Mouse (Mus musculus) forebrain, embryonic 10.5 days (tissue): ENCODE measurements at regions not wholly inside any gene's neighbourhood (a gene's known extent, or its start where the extent isn't known, plus 50 kb on each side); places are given as distances from the start of the nearest gene placed in this dataset.

Experiments
- DNase-seq: peaks from one replicate; pipeline ENCODE4 v3.0.0-alpha.2; 2017; ENCODE audit warnings: low spot score; ENCODE audit errors: extremely low spot score
- H3K27ac ChIP-seq: fragments of 300-500 bp; sonication (generic); 2 replicates; pipeline ENCODE4 v1.5.1; 2016; ENCODE audit warnings: mild to moderate bottlenecking
- H3K27me3 ChIP-seq: fragments of 300-500 bp; sonication (generic); 2 replicates; pipeline ENCODE4 v1.6.1; 2016; ENCODE audit warnings: mild to moderate bottlenecking; ENCODE audit not compliant: poor library complexity, severe bottlenecking
- H3K36me3 ChIP-seq: fragments of 300-500 bp; sonication (generic); replicated peaks from 2 replicates; pipeline ENCODE4 v1.6.1; 2016; ENCODE audit warnings: mild to moderate bottlenecking, moderate library complexity
- H3K4me1 ChIP-seq: fragments of 300-500 bp; sonication (generic); 2 replicates; pipeline ENCODE4 v1.6.1; 2016
- H3K4me3 ChIP-seq: fragments of 300-500 bp; sonication (generic); 2 replicates; pipeline ENCODE4 v1.5.1; 2016; ENCODE audit warnings: mild to moderate bottlenecking, moderate library complexity
- H3K9me3 ChIP-seq: fragments of 300-500 bp; sonication (generic); 2 replicates; pipeline ENCODE4 v1.6.1; 2016; ENCODE audit warnings: mild to moderate bottlenecking, moderate library complexity
- WGBS: fragments of 180-500 bp; shearing (Covaris S2); methylation state at CpG from one replicate; pipeline ENCODE4 v1.1.7; 2016; 5-methylcytosine and 5-hydroxymethylcytosine counted together

GRCm38 (mm10) chr1:164684437-164684836 is 112.0 kb upstream of the Dpt start:
- H3K27ac ChIP-seq = no peak overlapping the region
- no peaks in the 10 kb centered on the region for H3K9me3 ChIP-seq
- H3K4me1 ChIP-seq = no peaks in the 10 kb centered on the region
- no peak overlapping the region for H3K4me3 ChIP-seq
- WGBS = 73% methylated on average over 2 of the region's 2 CpGs
- H3K36me3 ChIP-seq = no peaks in the 10 kb centered on the region
- H3K27me3 ChIP-seq = no peaks in the 10 kb centered on the region
- no peak for DNase-seq

GRCm38 (mm10) chr1:164683788-164684187 is 112.7 kb upstream of the Dpt start:
- Histone ChIP-seq H3K4me3 (no peak overlapping the region), H3K9me3 (no peaks in the 10 kb centered on the region), H3K27ac (no peak overlapping the region), H3K36me3 (no peaks in the 10 kb centered on the region), H3K27me3 (no peaks in the 10 kb centered on the region), H3K4me1 (no peaks in the 10 kb centered on the region)
- DNase-seq = no peak
- WGBS = 95% methylated on average over 3 of the region's 3 CpGs

- H3K27ac ChIP-seq = no peak overlapping the region
- H3K4me3 ChIP-seq = no peak overlapping the region
- H3K4me1 ChIP-seq = no peaks in the 10 kb centered on the region
- no peak for DNase-seq
- no peaks in the 10 kb centered on the region for H3K36me3 ChIP-seq
- WGBS = 91% methylated on average over 5 of the region's 5 CpGs
- no peaks in the 10 kb centered on the region for H3K27me3 ChIP-seq
- no peaks in the 10 kb centered on the region for H3K9me3 ChIP-seq
These were observed 113.4 kb upstream of the Dpt start for GRCm38 (mm10) chr1:164682867-164683599.

GRCm38 (mm10) chr1:164682426-164682825 is 114.0 kb upstream of the Dpt start:
- Histone ChIP-seq H3K27ac (no peak overlapping the region), H3K27me3 (no peaks in the 10 kb centered on the region), H3K4me1 (no peaks in the 10 kb centered on the region), H3K9me3 (no peaks in the 10 kb centered on the region), H3K4me3 (no peak overlapping the region), H3K36me3 (no peaks in the 10 kb centered on the region)
- no peak for DNase-seq
- 91% methylated on average over 6 of the region's 6 CpGs for WGBS

GRCm38 (mm10) chr1:164681582-164681981 is 114.9 kb upstream of the Dpt start:
- H3K4me1 ChIP-seq = no peaks in the 10 kb centered on the region
- H3K4me3 ChIP-seq = no peak overlapping the region
- H3K27ac ChIP-seq = no peak overlapping the region
- no peaks in the 10 kb centered on the region for H3K27me3 ChIP-seq
- DNase-seq = no peak
- H3K36me3 ChIP-seq = no peaks in the 10 kb centered on the region
- no peaks in the 10 kb centered on the region for H3K9me3 ChIP-seq
- WGBS = 84% methylated on average over 5 of the region's 5 CpGs

GRCm38 (mm10) chr1:164678303-164678702 is 118.1 kb upstream of the Dpt start:
- Histone ChIP-seq H3K4me3 (no peak overlapping the region), H3K36me3 (no peaks in the 10 kb centered on the region), H3K27ac (no peak overlapping the region), H3K27me3 (no peaks in the 10 kb centered on the region), H3K9me3 (no peaks in the 10 kb centered on the region), H3K4me1 (no peaks in the 10 kb centered on the region)
- 71% methylated on average over 3 of the region's 3 CpGs for WGBS
- DNase-seq = no peak

GRCm38 (mm10) chr1:164652244-164652643 is 144.2 kb upstream of the Dpt start:
- DNase-seq = no peak
- WGBS = 94% methylated on average over 1 of the region's 1 CpGs

GRCm38 (mm10) chr1:164637901-164638462 is 158.5 kb upstream of the Dpt start:
- Histone ChIP-seq H3K4me3 (no peak overlapping the region), H3K36me3 (no peaks in the 10 kb centered on the region), H3K27ac (no peak overlapping the region), H3K9me3 (no peaks in the 10 kb centered on the region), H3K4me1 (no peaks in the 10 kb centered on the region), H3K27me3 (no peaks in the 10 kb centered on the region)
- DNase-seq = no peak
- WGBS = 90% methylated on average over 7 of the region's 7 CpGs

More at GRCm38 (mm10) chr1:164652244-164652643, 144.2 kb upstream of the Dpt start:
- Histone ChIP-seq H3K9me3 (no peaks in the 10 kb centered on the region), H3K36me3 (no peaks in the 10 kb centered on the region), H3K4me1 (no peaks in the 10 kb centered on the region), H3K27ac (no peak overlapping the region), H3K27me3 (no peaks in the 10 kb centered on the region), H3K4me3 (no peak overlapping the region)

- Histone ChIP-seq H3K4me1 (no peaks in the 10 kb centered on the region), H3K27ac (no peak overlapping the region), H3K36me3 (no peaks in the 10 kb centered on the region), H3K9me3 (no peaks in the 10 kb centered on the region), H3K27me3 (no peaks in the 10 kb centered on the region), H3K4me3 (no peak overlapping the region)
- WGBS = 90% methylated on average over 6 of the region's 6 CpGs
- DNase-seq = no peak
These were observed 164.8 kb upstream of the Dpt start for GRCm38 (mm10) chr1:164631679-164632078.

GRCm38 (mm10) chr1:164628840-164629239 is 167.6 kb upstream of the Dpt start:
- no peaks in the 10 kb centered on the region for H3K9me3 ChIP-seq
- no peak overlapping the region for H3K4me3 ChIP-seq
- WGBS = 93% methylated on average over 8 of the region's 8 CpGs
- no peak for DNase-seq
- H3K27ac ChIP-seq = no peak overlapping the region
- no peaks in the 10 kb centered on the region for H3K36me3 ChIP-seq
- H3K27me3 ChIP-seq = no peaks in the 10 kb centered on the region
- no peaks in the 10 kb centered on the region for H3K4me1 ChIP-seq

- 95% methylated on average over 4 of the region's 4 CpGs for WGBS
- H3K27ac ChIP-seq = no peak overlapping the region
- H3K27me3 ChIP-seq = no peaks in the 10 kb centered on the region
- no peak overlapping the region for H3K4me3 ChIP-seq
- H3K4me1 ChIP-seq = no peaks in the 10 kb centered on the region
- DNase-seq = no peak
- H3K36me3 ChIP-seq = no peaks in the 10 kb centered on the region
- H3K9me3 ChIP-seq = no peaks in the 10 kb centered on the region
These were observed 164.8 kb upstream of the Atp1b1 start for GRCm38 (mm10) chr1:164622946-164623345.

- H3K36me3 ChIP-seq = no peaks in the 10 kb centered on the region
- WGBS = 89% methylated on average over 3 of the region's 3 CpGs
- H3K9me3 ChIP-seq = no peaks in the 10 kb centered on the region
- H3K27ac ChIP-seq = no peak overlapping the region
- H3K27me3 ChIP-seq = no peaks in the 10 kb centered on the region
- H3K4me3 ChIP-seq = no peak overlapping the region
- H3K4me1 ChIP-seq = no peaks in the 10 kb centered on the region
- DNase-seq = no peak
These were observed 164.3 kb upstream of the Atp1b1 start for GRCm38 (mm10) chr1:164622417-164622816.

- H3K27ac ChIP-seq = no peak overlapping the region
- no peaks in the 10 kb centered on the region for H3K36me3 ChIP-seq
- no peaks in the 10 kb centered on the region for H3K4me1 ChIP-seq
- DNase-seq = no peak
- H3K4me3 ChIP-seq = no peak overlapping the region
- 89% methylated on average over 1 of the region's 1 CpGs for WGBS
- no peaks in the 10 kb centered on the region for H3K27me3 ChIP-seq
- no peaks in the 10 kb centered on the region for H3K9me3 ChIP-seq
These were observed 162.0 kb upstream of the Atp1b1 start for GRCm38 (mm10) chr1:164620129-164620528.
